Mouse (Mus musculus) testis, adult 2 months (tissue): ENCODE measurements around the gene Itpr1.

Experiments used
- CTCF ChIP-seq: fragments of 200-500 bp; IDR thresholded peaks from 2 replicates; pipeline ENCODE4 v1.5.1; 2012; ENCODE audit warnings: low read depth, mild to moderate bottlenecking, inconsistent platforms, low read length, moderate library complexity; ENCODE audit not compliant: control insufficient read depth, insufficient read depth, insufficient replicate concordance
- POLR2A ChIP-seq: fragments of 200-500 bp; IDR thresholded peaks from 2 replicates; pipeline ENCODE4 v1.6.1; 2012; ENCODE audit warnings: low read depth, mild to moderate bottlenecking, inconsistent platforms, low read length, moderate library complexity; ENCODE audit not compliant: control insufficient read depth

GRCm38 (mm10) chr6:108476797-108477235 lies 263.9 kb downstream of the Itpr1 start:
- TF ChIP-seq CTCF, result no peak
- TF ChIP-seq POLR2A, result no peak
